Mouse (Mus musculus) hindbrain, embryonic 14.5 days (tissue): ENCODE measurements around the gene Tshr. TPM values are rescaled to one million over a fixed set of nuclear protein-coding genes. Genes with fewer than 3 reads are reported as not detected.
A peak's percentile ranks its signal among the peaks of the same experiment; 100 is the strongest.
"Not testable (repeated sequence)": the region's sequence is repeated elsewhere in the genome, so short reads cannot be mapped to it uniquely, and the experiment has no call there.

ENCODE experiments used
- ATAC-seq: fragments of 200-750 bp; cut with Nextera tagmentation; 2 replicates; pipeline ENCODE4 v1.8.0; 2017; ENCODE audit warnings: moderate number of reproducible peaks, mild to moderate bottlenecking, moderate TSS enrichment, moderate library complexity; ENCODE audit not compliant: low FRiP score
- DNase-seq: peaks from one replicate; pipeline ENCODE4 v3.0.0-alpha.2; 2015; ENCODE audit warnings: low spot score
- H3K27ac ChIP-seq: fragments of 300-500 bp; sonication (generic); 2 replicates; pipeline ENCODE4 v1.5.1; 2014; ENCODE audit warnings: mild to moderate bottlenecking, moderate library complexity
- H3K27me3 ChIP-seq: fragments of 300-500 bp; sonication (generic); 2 replicates; pipeline ENCODE4 v1.6.1; 2014; ENCODE audit warnings: mild to moderate bottlenecking, low read length, mixed read lengths; ENCODE audit not compliant: control insufficient read depth, insufficient read depth
- H3K36me3 ChIP-seq: fragments of 300-500 bp; sonication (generic); replicated peaks from 2 replicates; pipeline ENCODE4 v1.6.1; 2014; ENCODE audit not compliant: control insufficient read depth, insufficient read depth
- H3K4me1 ChIP-seq: fragments of 300-500 bp; sonication (generic); replicated peaks from 2 replicates; pipeline ENCODE4 v1.6.1; 2014; ENCODE audit warnings: antibody characterized with exemption, low read length, mixed read lengths; ENCODE audit not compliant: control insufficient read depth, insufficient read depth
- H3K4me2 ChIP-seq: fragments of 300-500 bp; sonication (generic); replicated peaks from 2 replicates; pipeline ENCODE4 v1.6.1; 2014; ENCODE audit warnings: mild to moderate bottlenecking, moderate library complexity
- H3K4me3 ChIP-seq: fragments of 300-500 bp; sonication (generic); replicated peaks from 2 replicates; pipeline ENCODE4 v1.5.1; 2014; ENCODE audit warnings: mild to moderate bottlenecking, low read length
- H3K9ac ChIP-seq: fragments of 300-500 bp; sonication (generic); 2 replicates; pipeline ENCODE4 v1.6.1; 2014
- H3K9me3 ChIP-seq: fragments of 300-500 bp; sonication (generic); 2 replicates; pipeline ENCODE4 v1.6.1; 2016; ENCODE audit warnings: low read length; ENCODE audit not compliant: control insufficient read depth
- WGBS: fragments of 180-500 bp; shearing (Covaris S2); extraction: QIAGEN DNeasy Blood & Tissue Kit; methylation state at CpG from one replicate; pipeline ENCODE4 v1.1.7; 2014; 5-methylcytosine and 5-hydroxymethylcytosine counted together
- polyA plus RNA-seq: library from polyadenylated mRNA; unstranded; fragments of >200 nt; fragmentation: Nextera tagmentation; extraction: Ambion mirVana; gene quantifications from 2 replicates; pipeline ENCODE4 v1.2.1, GENCODE M21; 2014

Gene Tshr
- 0.68 and 0.88 TPM in 2 replicates for polyA plus RNA-seq

DNA sequence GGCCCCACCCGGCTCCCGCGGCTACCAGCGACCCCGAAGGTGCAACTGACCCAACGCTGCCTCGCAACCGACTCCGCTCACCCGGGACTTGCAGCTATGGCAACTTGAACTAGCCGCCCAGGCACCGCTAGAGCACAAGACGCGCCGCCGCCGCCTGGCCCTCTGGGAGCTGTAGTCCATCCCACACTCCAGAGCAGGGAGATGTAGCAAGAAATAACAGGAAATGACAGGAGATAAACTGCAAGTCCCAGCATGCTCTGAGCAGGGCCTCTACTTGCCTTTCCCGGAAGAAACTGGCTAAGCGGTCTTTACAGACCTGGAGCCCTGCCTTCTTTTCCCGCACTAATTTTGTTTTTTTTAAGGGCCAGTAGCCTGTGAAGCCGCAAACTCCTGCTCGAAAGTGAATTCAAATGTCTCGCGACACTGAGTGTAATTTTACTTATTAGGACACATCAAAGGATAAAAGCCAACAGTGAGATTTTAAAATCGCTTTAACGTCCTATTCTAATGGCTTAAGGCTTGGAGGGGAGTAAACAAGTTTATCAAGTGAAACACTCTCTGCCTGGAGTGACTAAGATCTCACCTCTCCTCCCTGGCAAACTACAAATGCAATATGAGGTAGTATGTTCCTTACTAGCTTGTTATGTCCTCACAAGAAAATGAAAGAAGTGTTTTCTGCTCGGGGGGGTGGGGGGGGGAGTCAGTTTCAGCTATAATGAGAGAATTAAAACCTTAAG, at the start of gene Tshr, which contains the start of gene Cep128:
Gene Tshr (plus strand): TSS at position 283 of the 737 bp plus-strand sequence.
Gene Cep128 (minus strand): TSS at position 129 of the 737 bp plus-strand sequence.
- no peaks in the 10 kb centered on the region for H3K9me3 ChIP-seq
- H3K9ac ChIP-seq = peak within 1 kb of the TSS; percentile 51
- DNase-seq = peak; percentile 89
- H3K4me1 ChIP-seq = peaks cover 4% of the 10 kb centered on the region; the same call in 1 of the 2 replicates
- H3K4me2 ChIP-seq = peak within 1 kb of the TSS; percentile 81
- peak; percentile 100 for ATAC-seq
- 2% methylated on average over 27 of the region's 27 CpGs for WGBS
- no peaks in the 10 kb centered on the region for H3K27me3 ChIP-seq
- H3K36me3 ChIP-seq = no peaks in the 10 kb centered on the region
- H3K27ac ChIP-seq = no peak within 1 kb of the TSS
- H3K4me3 ChIP-seq = peak within 1 kb of the TSS; percentile 61

- H3K9me3 ChIP-seq, H3K27me3 ChIP-seq, ATAC-seq: not testable (repeated sequence)
Measured at GRCm38 (mm10) chr12:91338656-91339055, 45.7 kb upstream of the Tshr start.

DNA sequence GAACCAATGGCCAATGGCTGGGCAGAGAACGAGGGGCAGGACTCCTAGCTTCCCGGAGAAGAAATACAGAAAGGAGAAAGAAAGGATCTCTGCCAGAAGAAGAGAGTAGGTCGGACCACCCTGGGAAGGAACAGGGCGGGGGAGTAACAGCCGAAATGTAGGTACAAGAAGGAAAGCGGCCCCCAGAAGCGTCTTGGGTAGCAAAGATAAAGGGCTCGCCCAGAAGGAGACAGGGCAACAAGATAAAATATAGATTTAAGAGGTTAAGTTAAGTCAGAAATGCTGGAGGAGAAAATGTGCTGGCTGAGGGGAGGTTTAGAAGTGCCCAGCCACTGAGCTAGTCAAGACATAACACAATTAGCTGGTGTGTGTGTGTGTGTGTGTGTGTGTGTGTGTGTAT, 30.6 kb upstream of the Tshr start:
- Histone ChIP-seq H3K4me3 (no peak overlapping the region), H3K27me3 (no peaks in the 10 kb centered on the region), H3K4me1 (no peaks in the 10 kb centered on the region), H3K9me3 (no peaks in the 10 kb centered on the region), H3K36me3 (no peaks in the 10 kb centered on the region), H3K9ac (no peak overlapping the region), H3K27ac (no peak overlapping the region), H3K4me2 (no peak overlapping the region)
- ATAC-seq (no peak), DNase-seq (no peak)
- 93% methylated on average over 8 of the region's 8 CpGs for WGBS

More at GRCm38 (mm10) chr12:91338656-91339055, 45.7 kb upstream of the Tshr start:
- H3K4me3 ChIP-seq, H3K27ac ChIP-seq, H3K4me2 ChIP-seq, H3K9ac ChIP-seq, H3K4me1 ChIP-seq, DNase-seq, H3K36me3 ChIP-seq: not testable (repeated sequence)
- 94% methylated on average over 13 of the region's 13 CpGs for WGBS

- no peak overlapping the region for H3K27ac ChIP-seq
- no peak overlapping the region for H3K4me3 ChIP-seq
- ATAC-seq (no peak), DNase-seq (no peak)
- H3K36me3 ChIP-seq = no peaks in the 10 kb centered on the region
- H3K9ac ChIP-seq = no peak overlapping the region
- no peaks in the 10 kb centered on the region for H3K27me3 ChIP-seq
- H3K9me3 ChIP-seq = peaks cover 6% of the 10 kb centered on the region
- WGBS = 90% methylated on average over 3 of the region's 3 CpGs
- no peaks in the 10 kb centered on the region for H3K4me1 ChIP-seq
- H3K4me2 ChIP-seq = no peak overlapping the region
Measured at GRCm38 (mm10) chr12:91369173-91369572, 15.2 kb upstream of the Tshr start.

DNA sequence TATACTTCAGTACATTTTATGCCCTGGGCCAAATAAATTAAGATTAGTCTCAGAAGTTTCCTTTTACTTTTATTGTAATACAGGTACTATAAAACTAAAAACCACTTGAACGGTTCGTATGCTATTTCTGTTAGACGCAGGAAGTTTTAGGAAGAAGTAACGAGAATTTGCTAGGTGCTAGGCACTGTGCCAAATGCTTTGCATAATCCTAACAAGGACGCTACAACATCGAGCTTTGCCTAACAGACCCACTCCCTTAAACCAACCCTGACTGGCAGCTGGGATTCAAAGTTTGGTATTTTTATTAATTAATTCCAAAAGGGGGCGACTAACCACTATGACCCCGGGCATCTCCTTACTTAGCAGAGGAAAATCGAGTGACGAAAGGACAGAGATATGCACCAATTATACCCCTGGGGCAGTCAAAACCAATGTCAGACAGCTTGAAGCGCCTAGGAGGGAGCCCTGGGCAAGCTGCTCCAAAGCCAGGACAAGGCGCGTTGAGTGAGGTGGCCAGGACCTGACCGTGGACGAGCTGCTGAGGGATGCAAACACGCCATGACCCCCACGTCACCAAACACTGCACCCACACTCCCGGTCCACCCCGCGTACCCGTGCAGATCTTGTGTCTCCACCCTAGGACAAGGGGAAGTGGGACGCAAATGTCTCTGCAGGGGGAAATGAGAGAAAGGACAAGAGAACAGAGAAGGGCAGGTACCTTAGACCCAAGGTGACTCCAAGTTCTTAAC, 673 bp upstream of the Tshr start:
- DNase-seq (no peak), ATAC-seq (peak; percentile 57)
- Histone ChIP-seq H3K4me3 (peak overlapping the region; percentile 61), H3K27me3 (no peaks in the 10 kb centered on the region), H3K9me3 (no peaks in the 10 kb centered on the region), H3K36me3 (no peaks in the 10 kb centered on the region), H3K9ac (peak overlapping the region; percentile 51), H3K4me1 (peaks cover 4% of the 10 kb centered on the region; the same call in 1 of the 2 replicates), H3K4me2 (peak overlapping the region; percentile 81), H3K27ac (no peak overlapping the region)
- 7% methylated on average over 22 of the region's 22 CpGs for WGBS

GRCm38 (mm10) chr12:91400232-91401048, 16.1 kb downstream of the Tshr start:
- peaks cover 40% of the 10 kb centered on the region for H3K27me3 ChIP-seq
- ATAC-seq (peak; percentile 93), DNase-seq (peak; percentile 89)
- H3K4me2 ChIP-seq = peak overlapping the region; percentile 72
- peak overlapping the region; percentile 39 for H3K4me3 ChIP-seq
- under 1% methylated on average over 37 of the region's 38 CpGs for WGBS
- no peaks in the 10 kb centered on the region for H3K4me1 ChIP-seq
- no peak overlapping the region for H3K27ac ChIP-seq
- H3K9ac ChIP-seq = peak overlapping the region; percentile 22; the same call in 1 of the 2 replicates
- no peaks in the 10 kb centered on the region for H3K36me3 ChIP-seq
- H3K9me3 ChIP-seq = no peaks in the 10 kb centered on the region

GRCm38 (mm10) chr12:91401049-91401352, 16.6 kb downstream of the Tshr start:
- 7% methylated on average over 12 of the region's 12 CpGs for WGBS

DNA sequence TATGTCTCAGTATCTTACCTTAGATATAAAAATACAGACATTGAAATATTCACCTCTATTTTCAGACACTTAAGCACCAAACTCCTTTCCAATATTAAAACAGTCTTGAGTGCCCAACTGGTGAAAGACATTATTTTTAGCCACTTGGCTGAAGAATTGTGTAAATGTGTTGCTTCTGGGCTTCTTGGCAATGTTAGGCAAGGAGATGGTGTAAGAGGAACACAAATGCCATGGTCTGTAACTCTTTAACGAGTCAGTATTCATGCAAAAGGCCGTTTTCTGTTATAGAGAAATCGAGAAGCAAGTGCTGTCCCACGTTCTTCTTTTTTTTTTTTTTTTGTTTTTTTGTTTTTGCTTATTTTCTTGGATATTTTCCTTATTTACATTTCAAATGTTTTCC, 25.9 kb downstream of the Tshr start:
- no peak for DNase-seq
- H3K36me3 ChIP-seq = no peaks in the 10 kb centered on the region
- no peak for ATAC-seq
- H3K4me2 ChIP-seq = no peak overlapping the region
- no peak overlapping the region for H3K9ac ChIP-seq
- peaks cover 8% of the 10 kb centered on the region for H3K4me1 ChIP-seq
- WGBS = 90% methylated on average over 4 of the region's 4 CpGs
- no peak overlapping the region for H3K27ac ChIP-seq
- H3K9me3 ChIP-seq = no peaks in the 10 kb centered on the region
- no peak overlapping the region for H3K4me3 ChIP-seq
- peaks cover 40% of the 10 kb centered on the region for H3K27me3 ChIP-seq

More at GRCm38 (mm10) chr12:91401049-91401352, 16.6 kb downstream of the Tshr start:
- Histone ChIP-seq H3K4me2 (peak overlapping the region; percentile 72), H3K9me3 (no peaks in the 10 kb centered on the region), H3K9ac (peak overlapping the region; percentile 22; the same call in 1 of the 2 replicates), H3K4me3 (peak overlapping the region; percentile 39), H3K4me1 (no peaks in the 10 kb centered on the region), H3K36me3 (no peaks in the 10 kb centered on the region), H3K27me3 (peaks cover 40% of the 10 kb centered on the region), H3K27ac (no peak overlapping the region)
- no peak for DNase-seq
- ATAC-seq = peak; percentile 18
